Comparison of ENCODE assay signal across 14 mouse cellular contexts in the genomic region with DNA sequence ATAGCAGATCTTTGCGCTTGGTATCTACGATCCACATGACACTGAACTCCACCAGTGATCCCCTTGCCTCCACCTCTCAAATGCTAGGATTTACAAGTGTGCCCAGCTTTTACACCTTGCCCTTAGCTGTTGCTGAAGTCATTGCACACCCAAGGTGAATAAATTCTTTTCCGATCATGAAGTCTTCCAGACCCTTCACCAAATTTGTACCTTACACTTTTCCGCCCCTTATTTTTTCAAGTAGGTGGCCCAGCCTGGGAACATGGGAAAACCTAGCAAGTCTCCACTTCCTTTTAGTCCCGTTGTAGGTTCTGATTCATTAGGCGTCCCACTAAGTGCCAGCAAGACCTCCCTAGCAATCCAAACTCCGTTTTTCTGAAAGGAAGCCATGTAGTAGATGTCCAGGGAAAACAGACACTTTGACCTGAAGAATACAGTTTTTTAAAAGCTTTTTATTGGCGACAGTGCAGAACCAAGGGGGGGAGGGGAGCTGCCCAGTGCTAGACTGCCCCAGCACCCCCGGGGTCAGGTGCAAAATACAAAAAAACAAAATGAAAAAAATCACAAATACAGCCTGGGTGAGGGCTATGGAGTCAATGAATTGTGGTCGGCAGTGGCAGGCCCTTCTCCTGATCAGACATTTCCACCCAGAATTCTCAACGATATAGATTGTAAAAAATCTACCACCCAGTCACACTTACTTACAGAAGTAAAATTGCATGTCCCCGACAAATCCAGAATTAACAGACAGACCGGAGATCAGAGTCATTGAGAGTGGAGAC. TPM values are rescaled to one million over a fixed set of nuclear protein-coding genes. Genes with fewer than 3 reads are reported as not detected.
DNase-seq lines count a peak whose midpoint lies in the region; ATAC-seq and TF ChIP-seq lines count a peak whose summit lies in the region.
"Had no signal": no experiment of that assay in that cellular context is flagged by ENCODE, and none has a peak within 500 bp of the region (broad histone marks: within the 10 kb centered on the region; RNA-seq: fewer than 3 reads in every experiment).

No protein-coding gene starts in this region.

- ATAC-seq in liver, embryonic 11.5 days (replicated peaks; ENCODE audit: low FRiP score): no peak
- no peak for ATAC-seq in liver, postnatal 0 days
- no peak for ATAC-seq in hindbrain, embryonic 16.5 days
- ATAC-seq in neural tube, embryonic 12.5 days (ENCODE audit: low FRiP score, low read depth): no peak
- ATAC-seq in monocyte, adult 5-6 weeks (replicated peaks; ENCODE audit: insufficient number of reproducible peaks, low FRiP score, low TSS enrichment, poor library complexity, severe bottlenecking): no peak

- no peak for TF ChIP-seq CTCF in liver, postnatal 0 days (IDR thresholded peaks at IDR 0.05; ENCODE audit: low read depth)

- H3K4me1 ChIP-seq in liver, embryonic 11.5 days (replicated peaks; ENCODE audit: control insufficient read depth, insufficient read depth, low read length): peaks cover 6% of the 10 kb centered on the region
- peaks cover 15% of the 10 kb centered on the region; the same call in 1 of the 2 replicates for H3K4me1 ChIP-seq in liver, postnatal 0 days (ENCODE audit: insufficient read depth)
- peaks cover 39% of the 10 kb centered on the region for H3K4me1 ChIP-seq in forebrain, embryonic 10.5 days
- H3K4me1 ChIP-seq in hindbrain, embryonic 16.5 days (ENCODE audit: control insufficient read depth, insufficient read depth, low read depth, low read length): peaks cover 25% of the 10 kb centered on the region
- H3K4me1 ChIP-seq in neural tube, embryonic 12.5 days: peaks cover 24% of the 10 kb centered on the region

- 49% methylated on average over 13 of the region's 13 CpGs for whole genome bisulfite sequencing in liver, embryonic 11.5 days
- WGBS in liver, postnatal 0 days (ENCODE audit: insufficient replicate concordance): 50% methylated on average over 13 of the region's 13 CpGs
- 54% methylated on average over 13 of the region's 13 CpGs for WGBS in forebrain, embryonic 10.5 days
- 55% methylated on average over 13 of the region's 13 CpGs for WGBS in hindbrain, embryonic 16.5 days
- WGBS in neural tube, embryonic 12.5 days: 48% methylated on average over 13 of the region's 13 CpGs

- peaks cover 62% of the 10 kb centered on the region for H3K27me3 ChIP-seq in liver, embryonic 11.5 days (replicated peaks; ENCODE audit: control insufficient read depth, insufficient read depth, low read length)
- peaks cover 59% of the 10 kb centered on the region for H3K27me3 ChIP-seq in liver, postnatal 0 days (ENCODE audit: insufficient read depth, low read length)
- H3K27me3 ChIP-seq in forebrain, embryonic 10.5 days (ENCODE audit: poor library complexity, severe bottlenecking): peaks cover 63% of the 10 kb centered on the region
- peaks cover 41% of the 10 kb centered on the region for H3K27me3 ChIP-seq in hindbrain, embryonic 16.5 days (replicated peaks; ENCODE audit: control insufficient read depth, insufficient read depth, low read length)
- H3K27me3 ChIP-seq in neural tube, embryonic 12.5 days (replicated peaks): peaks cover 61% of the 10 kb centered on the region

- no peak for DNase-seq in liver, embryonic 11.5 days (ENCODE audit: low spot score)
- DNase-seq in liver, postnatal 0 days: no peak
- DNase-seq in forebrain, embryonic 10.5 days (ENCODE audit: extremely low spot score, low spot score): no peak
- DNase-seq in cerebellum, adult 11-12 months: no peak
- DNase-seq: adrenal gland, postnatal 14 days; cerebellum, postnatal 10 days; heart, postnatal 14 days; right cerebral cortex, adult 18-20 months; thymus, adult 2 months had no signal

- 0 out of 2 replicates have a peak overlapping the region, but pooled peaks have one; percentile 10 for H3K4me3 ChIP-seq in liver, embryonic 11.5 days (ENCODE audit: low read depth, low read length)
- H3K4me3 ChIP-seq in liver, postnatal 0 days (ENCODE audit: low read depth, low read length): no peak overlapping the region
- H3K4me3 ChIP-seq in forebrain, embryonic 10.5 days: peak overlapping the region; percentile 52
- peak overlapping the region; percentile 45 for H3K4me3 ChIP-seq in hindbrain, embryonic 16.5 days (ENCODE audit: low read length)
- H3K4me3 ChIP-seq in neural tube, embryonic 12.5 days: no peak overlapping the region

- no peak overlapping the region for H3K9ac ChIP-seq in liver, embryonic 11.5 days (ENCODE audit: low read depth, low read length)
- H3K9ac ChIP-seq in liver, postnatal 0 days (replicated peaks): no peak overlapping the region
- H3K9ac ChIP-seq in hindbrain, embryonic 16.5 days (ENCODE audit: low read depth, low read length): peak overlapping the region; percentile 48
- H3K9ac ChIP-seq in neural tube, embryonic 12.5 days: 0 out of 2 replicates have a peak overlapping the region, but pooled peaks have one; percentile 21

- TF ChIP-seq EP300 in liver, postnatal 0 days (IDR thresholded peaks at IDR 0.05; ENCODE audit: low read depth): no peak

- peak overlapping the region; percentile 38; the same call in 1 of the 2 replicates for H3K4me2 ChIP-seq in liver, embryonic 11.5 days
- no peak overlapping the region for H3K4me2 ChIP-seq in liver, postnatal 0 days (ENCODE audit: low read depth, low read length)
- H3K4me2 ChIP-seq in hindbrain, embryonic 16.5 days (ENCODE audit: low read length): peak overlapping the region; percentile 66
- H3K4me2 ChIP-seq in neural tube, embryonic 12.5 days (replicated peaks): peak overlapping the region; percentile 56

- H3K27ac ChIP-seq in liver, embryonic 11.5 days (ENCODE audit: low read depth, low read length): no peak overlapping the region
- no peak overlapping the region for H3K27ac ChIP-seq in liver, postnatal 0 days (ENCODE audit: low read depth)
- H3K27ac ChIP-seq in forebrain, embryonic 10.5 days: no peak overlapping the region
- H3K27ac ChIP-seq in hindbrain, embryonic 16.5 days (ENCODE audit: low read depth, low read length): no peak overlapping the region
- H3K27ac ChIP-seq in neural tube, embryonic 12.5 days: no peak overlapping the region

- no peaks in the 10 kb centered on the region for H3K36me3 ChIP-seq in liver, embryonic 11.5 days (ENCODE audit: control insufficient read depth, insufficient read depth, low read length)
- no peaks in the 10 kb centered on the region for H3K36me3 ChIP-seq in liver, postnatal 0 days (replicated peaks; ENCODE audit: insufficient read depth, low read length)
- no peaks in the 10 kb centered on the region for H3K36me3 ChIP-seq in forebrain, embryonic 10.5 days (replicated peaks)
- no peaks in the 10 kb centered on the region for H3K36me3 ChIP-seq in hindbrain, embryonic 16.5 days (ENCODE audit: control insufficient read depth, insufficient read depth, low read length)
- no peaks in the 10 kb centered on the region for H3K36me3 ChIP-seq in neural tube, embryonic 12.5 days

- H3K9me3 ChIP-seq in liver, embryonic 11.5 days (ENCODE audit: control insufficient read depth, low read length): no peaks in the 10 kb centered on the region
- no peaks in the 10 kb centered on the region for H3K9me3 ChIP-seq in liver, postnatal 0 days (ENCODE audit: low read length)
- no peaks in the 10 kb centered on the region for H3K9me3 ChIP-seq in forebrain, embryonic 10.5 days
- H3K9me3 ChIP-seq in hindbrain, embryonic 16.5 days (ENCODE audit: control insufficient read depth, low read length): no peaks in the 10 kb centered on the region
- no peaks in the 10 kb centered on the region for H3K9me3 ChIP-seq in neural tube, embryonic 12.5 days

RNA-seq across cellular contexts. Expression of a gene that starts 7.4 kb away (rescaled TPM):
- 0.07 TPM in 1 of 2 replicates, not detected in the other for polyA plus RNA-seq in liver, embryonic 11.5 days (2014; fragmentation: Nextera tagmentation; extraction: Ambion mirVana)
- 0.06 TPM in 1 of 2 replicates, not detected in the other for polyA plus RNA-seq in liver, postnatal 0 days (2015; fragmentation: Nextera tagmentation; extraction: Ambion mirVana)
- 0.10 TPM in 1 of 2 replicates, not detected in the other for polyA plus RNA-seq in forebrain, embryonic 10.5 days (2016; fragmentation: Nextera tagmentation; extraction: Ambion mirVana)
- 0.06 and 0.10 TPM in 2 replicates for polyA plus RNA-seq in hindbrain, embryonic 16.5 days (2015; fragmentation: Nextera tagmentation; extraction: Ambion mirVana)
- 0.08 TPM in 1 of 2 replicates, not detected in the other for polyA plus RNA-seq in neural tube, embryonic 12.5 days (2016; fragmentation: Nextera tagmentation; extraction: Ambion mirVana)
- 30.9 to 43.8 TPM (median 36.9 TPM) in 3 replicates for total RNA-seq in monocyte, adult 5-6 weeks (2017)
- polyA plus RNA-seq: liver, embryonic 16.5 days had no signal

RNA-seq across cellular contexts. Expression of a gene that starts 20.0 kb away (rescaled TPM):
- polyA plus RNA-seq in liver, embryonic 11.5 days (2014; fragmentation: Nextera tagmentation; extraction: Ambion mirVana): 8.2 and 11.1 TPM in 2 replicates
- 1.5 and 4.6 TPM in 2 replicates for polyA plus RNA-seq in liver, postnatal 0 days (2015; fragmentation: Nextera tagmentation; extraction: Ambion mirVana)
- polyA plus RNA-seq in forebrain, embryonic 10.5 days (2016; fragmentation: Nextera tagmentation; extraction: Ambion mirVana): 32.1 and 33.1 TPM in 2 replicates
- 124 and 126 TPM in 2 replicates for polyA plus RNA-seq in hindbrain, embryonic 16.5 days (2015; fragmentation: Nextera tagmentation; extraction: Ambion mirVana)
- polyA plus RNA-seq in neural tube, embryonic 12.5 days (2016; fragmentation: Nextera tagmentation; extraction: Ambion mirVana): 91.1 and 99.1 TPM in 2 replicates
- total RNA-seq in monocyte, adult 5-6 weeks (2017): not detected in 3 replicates

RNA-seq across cellular contexts. Expression of a gene that starts 22.6 kb away (rescaled TPM):
- polyA plus RNA-seq in liver, embryonic 11.5 days (2014; fragmentation: Nextera tagmentation; extraction: Ambion mirVana): not detected in 2 replicates
- 0.15 TPM in 1 of 2 replicates, not detected in the other for polyA plus RNA-seq in liver, postnatal 0 days (2015; fragmentation: Nextera tagmentation; extraction: Ambion mirVana)
- 0.41 and 0.51 TPM in 2 replicates for polyA plus RNA-seq in forebrain, embryonic 10.5 days (2016; fragmentation: Nextera tagmentation; extraction: Ambion mirVana)
- polyA plus RNA-seq in hindbrain, embryonic 16.5 days (2015; fragmentation: Nextera tagmentation; extraction: Ambion mirVana): 0.79 and 1.5 TPM in 2 replicates
- 0.20 TPM in 1 of 2 replicates, not detected in the other for polyA plus RNA-seq in neural tube, embryonic 12.5 days (2016; fragmentation: Nextera tagmentation; extraction: Ambion mirVana)
- 1.9 TPM in 1 of 3 replicates, not detected in the others for total RNA-seq in monocyte, adult 5-6 weeks (2017)
- total RNA-seq: heart, postnatal 14 days; layer of hippocampus, adult 2 months had no signal

RNA-seq across cellular contexts. Expression of a gene that starts 30.8 kb away (rescaled TPM):
- 85.9 and 87.5 TPM in 2 replicates for polyA plus RNA-seq in liver, embryonic 11.5 days (2014; fragmentation: Nextera tagmentation; extraction: Ambion mirVana)
- polyA plus RNA-seq in liver, postnatal 0 days (2015; fragmentation: Nextera tagmentation; extraction: Ambion mirVana): 36.2 and 36.4 TPM in 2 replicates
- 47.4 and 56.9 TPM in 2 replicates for polyA plus RNA-seq in forebrain, embryonic 10.5 days (2016; fragmentation: Nextera tagmentation; extraction: Ambion mirVana)
- polyA plus RNA-seq in hindbrain, embryonic 16.5 days (2015; fragmentation: Nextera tagmentation; extraction: Ambion mirVana): 39.9 and 42.9 TPM in 2 replicates
- 53.4 and 56.3 TPM in 2 replicates for polyA plus RNA-seq in neural tube, embryonic 12.5 days (2016; fragmentation: Nextera tagmentation; extraction: Ambion mirVana)
- 230 to 263 TPM (median 254 TPM) in 3 replicates for total RNA-seq in monocyte, adult 5-6 weeks (2017)

RNA-seq across cellular contexts. Expression of a gene that starts 42.1 kb away (rescaled TPM):
- 46.4 and 46.8 TPM in 2 replicates for polyA plus RNA-seq in liver, embryonic 11.5 days (2014; fragmentation: Nextera tagmentation; extraction: Ambion mirVana)
- 9.6 and 9.8 TPM in 2 replicates for polyA plus RNA-seq in liver, postnatal 0 days (2015; fragmentation: Nextera tagmentation; extraction: Ambion mirVana)
- 95.3 and 96.1 TPM in 2 replicates for polyA plus RNA-seq in forebrain, embryonic 10.5 days (2016; fragmentation: Nextera tagmentation; extraction: Ambion mirVana)
- polyA plus RNA-seq in hindbrain, embryonic 16.5 days (2015; fragmentation: Nextera tagmentation; extraction: Ambion mirVana): 80.6 and 87.2 TPM in 2 replicates
- 103 and 104 TPM in 2 replicates for polyA plus RNA-seq in neural tube, embryonic 12.5 days (2016; fragmentation: Nextera tagmentation; extraction: Ambion mirVana)
- total RNA-seq in monocyte, adult 5-6 weeks (2017): 15.0 to 19.8 TPM (median 18.0 TPM) in 3 replicates

Comparison
In these comparisons a context has a peak if more than half of its experiments do, and no peak if none do; other contexts are left out.
1. H3K4me3 ChIP-seq: peak in liver, embryonic 11.5 days (single experiment), forebrain, embryonic 10.5 days (single experiment) and hindbrain, embryonic 16.5 days (single experiment); none in liver, postnatal 0 days (single experiment) and neural tube, embryonic 12.5 days (single experiment).
2. H3K9ac ChIP-seq: peak in hindbrain, embryonic 16.5 days (single experiment) and neural tube, embryonic 12.5 days (single experiment); none in liver, embryonic 11.5 days (single experiment) and liver, postnatal 0 days (single experiment).